Mouse (Mus musculus): ENCODE measurements at regions not wholly inside any gene's neighbourhood (a gene's known extent, or its start where the extent isn't known, plus 50 kb on each side); places are given as distances from the start of the nearest gene placed in this dataset.

DNA sequence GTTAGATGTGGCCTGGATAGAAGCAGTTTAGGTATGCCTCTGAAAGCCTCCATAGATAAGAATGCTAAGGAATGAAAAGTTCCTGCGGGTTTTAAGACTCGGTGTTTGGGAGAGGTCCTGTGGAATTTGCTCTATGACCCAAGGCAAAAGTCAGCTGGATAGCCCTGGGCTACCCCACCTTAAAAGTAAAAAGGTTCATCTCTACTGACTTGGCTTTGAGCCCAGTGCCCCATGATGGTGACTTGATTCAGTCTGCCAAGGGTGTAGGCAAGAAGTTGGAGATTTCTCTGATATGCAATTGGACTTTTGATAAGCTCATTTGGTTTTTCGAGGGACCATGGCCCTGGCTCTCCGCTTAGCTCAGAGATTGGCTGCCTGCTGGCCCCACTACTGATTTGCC is 78.8 kb upstream of the Herc3 start:
- DNase-seq (ENCODE audit: low spot score in 2 of 2): no peak

GRCm38 (mm10) chr6:58756309-58757015 is 74.8 kb upstream of the Herc3 start:
- DNase-seq (ENCODE audit: low spot score in 2 of 2): no peak

DNA sequence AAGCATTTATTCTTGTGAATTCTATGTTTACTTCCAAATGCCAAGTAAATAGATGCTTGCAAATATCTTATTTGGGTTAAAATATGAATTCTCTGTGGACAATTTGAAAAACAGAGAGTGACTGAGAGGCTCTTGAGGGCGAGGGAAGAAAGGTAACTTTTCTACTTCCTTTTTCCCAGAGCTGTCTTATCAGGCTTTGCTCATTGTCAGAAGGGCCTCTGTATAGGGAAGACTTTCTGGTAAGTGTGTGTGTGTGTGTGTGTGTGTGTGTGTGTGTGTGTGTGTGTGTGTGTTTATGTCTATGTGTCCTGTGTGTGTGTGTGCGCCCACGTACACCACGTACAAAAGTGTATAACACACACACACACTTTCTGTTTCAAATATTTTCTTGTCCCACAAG is 73.9 kb upstream of the Herc3 start:
- DNase-seq (ENCODE audit: low spot score in 2 of 2): no peak

GRCm38 (mm10) chr6:58770654-58771218 is 60.5 kb upstream of the Herc3 start:
- DNase-seq (ENCODE audit: low spot score in 2 of 2): peak; percentile 56 to 62

DNA sequence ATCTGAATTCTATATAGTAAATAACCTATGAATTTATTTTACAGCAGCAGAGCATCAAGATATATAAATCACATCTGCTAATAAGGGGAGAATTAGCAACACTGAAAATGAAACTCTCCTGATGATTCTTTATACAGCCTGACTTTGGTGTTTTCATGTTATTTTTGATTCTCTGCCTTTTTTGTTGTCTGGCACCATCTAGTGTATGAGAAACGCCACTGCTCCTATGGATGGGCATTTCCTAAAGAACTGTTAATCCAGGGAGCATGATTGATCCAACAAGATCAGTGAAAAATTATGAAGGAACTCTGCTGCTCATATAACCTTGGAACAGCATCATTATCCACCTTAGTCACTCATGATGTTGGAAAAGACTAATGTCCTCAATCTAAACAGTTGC is 59.3 kb upstream of the Herc3 start:
- no peak for DNase-seq (ENCODE audit: low spot score in 2 of 2)
